Mouse (Mus musculus) kidney, adult 2 months (tissue): ENCODE results near the gene Tank. TPM values are rescaled to one million over a fixed set of nuclear protein-coding genes. Genes with fewer than 3 reads are reported as not detected.

ENCODE experiments used
- DNase-seq: peaks from one replicate; pipeline ENCODE4 v3.0.0; 2021
- H3K27ac ChIP-seq: fragments of 200-500 bp; 2 replicates; pipeline ENCODE4 v1.5.1; 2012; ENCODE audit warnings: low read depth, low read length, control low read depth, inconsistent platforms; ENCODE audit not compliant: insufficient read depth
- H3K27me3 ChIP-seq: fragments of 200-500 bp; replicated peaks from 2 replicates; pipeline ENCODE4 v1.6.1; 2012; ENCODE audit warnings: mild to moderate bottlenecking, moderate library complexity, low read length, inconsistent platforms; ENCODE audit not compliant: control insufficient read depth, insufficient read depth
- H3K36me3 ChIP-seq: fragments of 200-500 bp; 2 replicates; pipeline ENCODE4 v1.6.1; 2012; ENCODE audit warnings: mild to moderate bottlenecking, moderate library complexity, low read length, inconsistent platforms; ENCODE audit not compliant: control insufficient read depth, insufficient read depth
- H3K4me1 ChIP-seq: fragments of 200-500 bp; 2 replicates; pipeline ENCODE4 v1.6.1; 2011; ENCODE audit warnings: low read length; ENCODE audit not compliant: control insufficient read depth, insufficient read depth
- H3K4me3 ChIP-seq: fragments of 200-500 bp; 2 replicates; pipeline ENCODE4 v1.5.1; 2011; ENCODE audit warnings: mild to moderate bottlenecking, low read depth, low read length, control low read depth; ENCODE audit not compliant: insufficient read depth
- CTCF ChIP-seq: fragments of 200-500 bp; conservative IDR thresholded peaks from 2 replicates; pipeline ENCODE4 v1.5.1; 2011; ENCODE audit warnings: low read depth, mild to moderate bottlenecking, control low read depth, low read length, moderate library complexity, mixed read lengths; ENCODE audit not compliant: insufficient read depth, insufficient read length
- POLR2A ChIP-seq: fragments of 200-500 bp; IDR thresholded peaks from one replicate; pipeline ENCODE4 v1.6.1; 2011; ENCODE audit warnings: low read depth, low read length, control low read depth
- WGBS: fragments of 180-500 bp; shearing (Covaris S2); methylation state at CpG from one replicate; pipeline ENCODE4 v1.1.7; 2018; 5-methylcytosine and 5-hydroxymethylcytosine counted together
- polyA plus RNA-seq: library from polyadenylated mRNA; depleted of rRNA; stranded (reverse); fragments of >200 nt; gene quantifications from 2 replicates; pipeline ENCODE4 v1.2.3, GENCODE M21; 2012

The Tank gene
- polyA plus RNA-seq, 1 experiment, result 6.4 TPM

GRCm38 (mm10) chr2:61567045-61567783, 11.2 kb upstream of the Tank start:
- Histone ChIP-seq H3K36me3 (no peaks in the 10 kb centered on the region), H3K27ac (no peak overlapping the region), H3K4me3 (no peak overlapping the region), H3K4me1 (no peaks in the 10 kb centered on the region), H3K27me3 (no peaks in the 10 kb centered on the region)
- TF ChIP-seq CTCF (no peak), POLR2A (no peak)
- DNase-seq, result no peak
- 66% methylated on average over 4 of the region's 4 CpGs for WGBS

GRCm38 (mm10) chr2:61569181-61569580, 9.2 kb upstream of the Tank start:
- 77% methylated on average over 6 of the region's 6 CpGs for WGBS
- no peaks in the 10 kb centered on the region for H3K4me1 ChIP-seq
- H3K36me3 ChIP-seq, result no peaks in the 10 kb centered on the region
- H3K4me3 ChIP-seq, result no peak overlapping the region
- no peak overlapping the region for H3K27ac ChIP-seq
- H3K27me3 ChIP-seq, result no peaks in the 10 kb centered on the region
- no peak for DNase-seq
- TF ChIP-seq CTCF, result no peak
- no peak for TF ChIP-seq POLR2A

DNA sequence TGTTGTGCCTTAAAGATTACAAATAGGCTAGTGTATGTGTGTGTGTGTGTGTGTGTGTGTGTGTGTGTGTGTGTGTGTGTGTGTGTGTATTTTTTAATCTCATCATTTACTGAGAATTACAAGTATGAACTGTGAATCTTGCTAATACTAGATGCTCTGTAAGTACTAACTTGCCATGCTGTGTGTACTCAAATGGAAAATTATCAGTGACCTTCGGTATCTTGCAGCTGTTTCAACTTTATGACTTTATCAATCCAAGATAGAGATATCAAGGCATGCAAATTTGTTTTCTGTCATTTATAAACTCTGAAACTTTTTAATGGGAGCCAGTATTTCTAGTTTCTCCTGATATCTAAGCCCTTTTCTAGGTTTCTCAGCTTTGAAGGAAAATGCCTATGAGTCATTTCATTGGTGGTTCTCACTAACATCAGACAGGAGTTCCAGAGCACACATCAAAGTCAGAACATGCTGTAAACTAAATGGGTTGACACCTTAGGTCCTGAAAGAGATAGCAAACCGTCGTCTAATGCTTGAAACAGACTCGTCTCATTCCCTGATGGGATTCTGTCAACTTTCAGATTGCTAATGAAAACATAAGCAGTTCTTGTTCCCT, 6.9 kb upstream of the Tank start:
- no peak for DNase-seq
- Histone ChIP-seq H3K27ac (no peak overlapping the region), H3K4me1 (no peaks in the 10 kb centered on the region), H3K36me3 (no peaks in the 10 kb centered on the region), H3K4me3 (no peak overlapping the region), H3K27me3 (no peaks in the 10 kb centered on the region)
- no peak for TF ChIP-seq CTCF
- no peak for TF ChIP-seq POLR2A
- 66% methylated on average over 4 of the region's 4 CpGs for WGBS

DNA sequence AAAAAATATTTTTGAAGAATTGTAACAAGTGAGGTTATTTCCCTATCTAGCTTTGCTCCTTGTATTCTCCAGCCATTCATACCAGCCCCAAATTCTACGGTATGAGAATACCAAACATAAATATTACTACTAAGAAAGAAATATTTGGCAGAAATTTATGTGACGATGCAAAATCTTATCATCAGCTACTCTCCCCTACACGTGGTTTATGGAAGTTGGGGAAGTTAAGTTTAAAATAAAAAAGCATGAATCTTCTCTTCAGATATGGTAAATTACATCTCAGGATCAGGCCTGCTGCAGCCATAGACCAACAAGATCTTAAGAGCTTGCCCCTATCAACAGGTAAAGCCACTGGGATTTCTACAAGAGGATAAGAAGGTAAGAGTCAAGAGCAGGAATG, 1.9 kb upstream of the Tank start:
- WGBS, result 90% methylated on average over 3 of the region's 3 CpGs
- Histone ChIP-seq H3K36me3 (no peaks in the 10 kb centered on the region), H3K4me1 (no peaks in the 10 kb centered on the region), H3K4me3 (no peak overlapping the region), H3K27ac (no peak overlapping the region), H3K27me3 (no peaks in the 10 kb centered on the region)
- no peak for TF ChIP-seq CTCF
- no peak for TF ChIP-seq POLR2A
- DNase-seq, result no peak

DNA sequence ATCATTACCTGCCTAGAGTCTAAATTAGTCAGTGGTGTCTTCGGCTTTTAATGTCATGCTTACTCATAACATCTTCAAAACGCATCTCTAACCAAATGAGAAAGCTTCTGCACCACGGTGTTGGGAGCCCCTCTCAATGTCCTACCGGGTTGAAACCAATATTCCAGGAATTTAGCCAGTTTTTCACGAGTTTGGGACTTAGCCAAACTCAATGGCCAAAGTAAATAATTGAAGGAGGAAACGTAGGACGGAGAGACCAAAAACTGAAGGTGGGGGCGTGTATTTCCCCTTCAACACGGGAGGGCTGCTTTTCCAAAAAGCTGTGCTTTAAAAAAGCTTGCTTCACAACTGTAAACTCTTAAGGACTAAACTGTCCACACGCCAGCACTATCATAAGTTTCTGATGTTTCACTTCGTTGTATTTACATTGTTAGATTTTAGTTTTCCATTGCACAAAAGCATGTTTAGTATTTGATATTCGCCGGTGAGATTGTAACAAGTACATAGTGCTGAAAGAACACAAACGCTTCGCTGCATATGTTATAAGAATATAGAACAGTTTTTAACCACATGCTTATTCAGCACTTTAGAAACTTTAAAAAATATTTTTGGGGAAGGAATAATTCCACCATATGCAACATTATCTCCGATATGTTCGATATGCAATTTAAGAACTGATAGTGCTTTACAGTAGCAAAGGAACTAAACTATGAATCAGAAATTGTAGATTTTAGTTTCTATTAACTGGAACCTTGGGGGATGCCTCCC, 1.3 kb upstream of the Tank start:
- TF ChIP-seq CTCF, result no peak
- H3K4me3 ChIP-seq, result no peak overlapping the region
- no peaks in the 10 kb centered on the region for H3K36me3 ChIP-seq
- no peak overlapping the region for H3K27ac ChIP-seq
- 58% methylated on average over 17 of the region's 17 CpGs for whole genome bisulfite sequencing
- no peaks in the 10 kb centered on the region for H3K4me1 ChIP-seq
- H3K27me3 ChIP-seq, result no peaks in the 10 kb centered on the region
- no peak for DNase-seq

- Histone ChIP-seq H3K27ac (no peak overlapping the region), H3K4me1 (no peaks in the 10 kb centered on the region), H3K27me3 (no peaks in the 10 kb centered on the region), H3K4me3 (no peak overlapping the region), H3K36me3 (no peaks in the 10 kb centered on the region)
- no peak for DNase-seq
- 52% methylated on average over 7 of the region's 7 CpGs for WGBS
- TF ChIP-seq CTCF, result no peak
- no peak for TF ChIP-seq POLR2A
Measured at GRCm38 (mm10) chr2:61577696-61578062, 706 bp upstream of the Tank start.

DNA sequence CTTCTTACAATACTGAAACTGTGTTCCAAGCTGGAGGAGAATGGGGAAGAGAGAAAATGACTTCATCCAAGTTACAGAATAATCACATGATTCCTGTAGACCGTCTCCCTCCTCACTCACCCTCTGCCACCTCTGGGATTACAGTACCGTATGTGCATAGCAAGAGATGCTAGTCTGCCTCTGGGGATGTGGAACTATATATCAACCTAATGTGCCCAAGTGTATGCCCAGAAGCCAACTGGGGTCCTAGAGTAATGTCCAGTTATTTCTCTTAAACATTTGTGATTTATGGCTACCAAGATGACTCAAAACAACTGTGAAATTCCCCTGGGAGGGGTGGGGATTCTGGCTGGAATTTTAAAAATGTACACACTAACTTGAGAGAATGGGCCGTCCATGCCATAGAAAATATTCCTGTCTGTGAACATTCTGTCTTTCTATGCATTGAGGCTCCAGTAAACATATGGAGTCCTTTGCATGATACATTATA, 1.2 kb downstream of the Tank start:
- H3K4me1 ChIP-seq, result no peaks in the 10 kb centered on the region
- no peak overlapping the region for H3K27ac ChIP-seq
- WGBS, result 61% methylated on average over 3 of the region's 3 CpGs
- H3K36me3 ChIP-seq, result no peaks in the 10 kb centered on the region
- no peaks in the 10 kb centered on the region for H3K27me3 ChIP-seq
- TF ChIP-seq CTCF, result no peak
- no peak for DNase-seq
- H3K4me3 ChIP-seq, result no peak overlapping the region
